Mouse (Mus musculus): ENCODE data around the gene 4930432K21Rik. TPM values are rescaled to one million over a fixed set of nuclear protein-coding genes. Genes with fewer than 3 reads are reported as not detected.
A peak's percentile ranks its signal among the peaks of the same experiment; 100 is the strongest.

The 4930432K21Rik gene
- polyA plus RNA-seq, 1 experiment from 2014 or later = 2.1 TPM

- 6% methylated on average over 21 of the region's 21 CpGs for WGBS
- H3K36me3 ChIP-seq = no peaks in the 10 kb centered on the region
- peak; percentile 73 for DNase-seq (ENCODE audit: low spot score)
- peak overlapping the region; percentile 47 for H3K27ac ChIP-seq
- H3K4me1 ChIP-seq (replicated peaks) = peaks cover 48% of the 10 kb centered on the region
- peaks cover 39% of the 10 kb centered on the region for H3K27me3 ChIP-seq (ENCODE audit: insufficient read depth, poor library complexity, severe bottlenecking)
- peak overlapping the region; percentile 49 for H3K4me3 ChIP-seq
- H3K9me3 ChIP-seq = 0 out of 2 replicates have a peak, but pooled peaks cover 5% of the 10 kb centered on the region
These were observed 39.4 kb downstream of the 4930432K21Rik start for GRCm38 (mm10) chr8:84187065-84187755.

GRCm38 (mm10) chr8:84188671-84189070 lies 40.8 kb downstream of the 4930432K21Rik start:
- 89% methylated on average over 10 of the region's 10 CpGs for WGBS
- Histone ChIP-seq H3K36me3 (no peaks in the 10 kb centered on the region), H3K4me3 (no peak overlapping the region), H3K27ac (no peak overlapping the region), H3K9me3 (0 out of 2 replicates have a peak, but pooled peaks cover 5% of the 10 kb centered on the region), H3K27me3 (ENCODE audit: insufficient read depth, poor library complexity, severe bottlenecking) (peaks cover 51% of the 10 kb centered on the region), H3K4me1 (replicated peaks) (peaks cover 47% of the 10 kb centered on the region)
- no peak for DNase-seq (ENCODE audit: low spot score)

DNA sequence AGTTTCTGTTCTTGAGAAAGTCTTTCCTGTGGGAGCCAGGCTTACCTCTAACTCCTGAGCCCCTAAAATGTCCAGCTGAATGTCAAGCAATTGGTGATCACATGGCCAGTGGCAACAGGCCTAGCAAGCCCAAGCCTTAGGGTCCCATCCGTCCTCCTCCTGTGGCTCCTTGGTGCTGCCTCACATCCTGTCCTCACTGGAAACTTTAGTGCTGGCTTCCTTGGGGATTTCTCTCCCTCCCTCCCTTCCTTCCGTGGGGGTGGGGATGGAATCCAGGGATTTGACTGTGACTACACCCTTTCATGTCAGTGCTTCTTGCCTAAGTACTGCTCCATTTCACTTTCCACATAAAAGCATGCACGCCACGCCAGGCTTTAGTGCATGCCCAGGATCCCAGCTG lies 41.8 kb downstream of the 4930432K21Rik start:
- no peak for DNase-seq (ENCODE audit: low spot score)
- peak overlapping the region; percentile 13; the same call in 1 of the 2 replicates for H3K27ac ChIP-seq
- no peak overlapping the region for H3K4me3 ChIP-seq
- H3K27me3 ChIP-seq (ENCODE audit: insufficient read depth, poor library complexity, severe bottlenecking) = peaks cover 48% of the 10 kb centered on the region
- 0 out of 2 replicates have a peak, but pooled peaks cover 5% of the 10 kb centered on the region for H3K9me3 ChIP-seq
- H3K4me1 ChIP-seq (replicated peaks) = peaks cover 38% of the 10 kb centered on the region
- H3K36me3 ChIP-seq = no peaks in the 10 kb centered on the region
- WGBS = 66% methylated on average over 4 of the region's 4 CpGs

DNA sequence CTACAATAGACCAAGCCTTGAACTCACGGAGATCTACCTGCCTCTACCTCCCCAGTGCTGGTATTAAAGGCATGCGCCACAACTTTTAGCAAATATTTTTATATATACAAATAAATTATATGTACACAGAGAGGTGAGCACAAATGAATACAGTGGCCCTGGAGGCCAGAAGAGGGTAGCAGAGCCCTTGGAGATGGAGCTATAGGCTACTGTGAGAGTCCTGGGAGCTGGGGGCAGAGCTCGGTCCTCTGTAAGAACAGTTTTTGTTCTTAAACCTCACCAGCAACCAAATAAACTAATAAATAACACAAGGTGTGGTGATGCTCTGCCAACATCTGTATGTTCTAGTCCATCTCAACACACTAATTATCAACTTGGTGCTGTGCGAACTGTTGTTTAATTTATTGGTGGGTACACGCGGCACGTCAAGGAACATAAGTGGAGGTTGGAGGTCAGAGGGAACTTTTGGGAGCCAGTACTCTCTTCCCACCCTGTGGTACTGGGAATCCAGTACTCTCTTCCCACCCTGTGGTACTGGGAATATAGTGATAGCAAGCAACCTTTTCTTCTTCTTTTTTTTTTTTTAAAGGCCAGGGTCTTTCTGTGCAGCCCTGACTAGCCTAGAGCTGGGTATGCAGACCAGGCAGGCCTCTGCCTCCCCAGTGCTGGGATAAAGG lies 42.5 kb downstream of the 4930432K21Rik start:
- 94% methylated on average over 7 of the region's 7 CpGs for WGBS
- no peak for DNase-seq (ENCODE audit: low spot score)
- Histone ChIP-seq H3K9me3 (0 out of 2 replicates have a peak, but pooled peaks cover under 1% of the 10 kb centered on the region), H3K27me3 (ENCODE audit: insufficient read depth, poor library complexity, severe bottlenecking) (peaks cover 40% of the 10 kb centered on the region), H3K27ac (no peak overlapping the region), H3K4me1 (replicated peaks) (peaks cover 34% of the 10 kb centered on the region), H3K36me3 (no peaks in the 10 kb centered on the region), H3K4me3 (no peak overlapping the region)

- peak overlapping the region; percentile 38 for H3K4me3 ChIP-seq
- H3K27me3 ChIP-seq (ENCODE audit: insufficient read depth, poor library complexity, severe bottlenecking) = peaks cover 38% of the 10 kb centered on the region
- peaks cover 28% of the 10 kb centered on the region for H3K4me1 ChIP-seq (replicated peaks)
- no peaks in the 10 kb centered on the region for H3K36me3 ChIP-seq
- H3K9me3 ChIP-seq = no peaks in the 10 kb centered on the region
- 46% methylated on average over 13 of the region's 13 CpGs for WGBS
- peak; percentile 40 for DNase-seq (ENCODE audit: low spot score)
- H3K27ac ChIP-seq = peak overlapping the region; percentile 76
These were observed 44.2 kb downstream of the 4930432K21Rik start for GRCm38 (mm10) chr8:84192023-84192422.

DNA sequence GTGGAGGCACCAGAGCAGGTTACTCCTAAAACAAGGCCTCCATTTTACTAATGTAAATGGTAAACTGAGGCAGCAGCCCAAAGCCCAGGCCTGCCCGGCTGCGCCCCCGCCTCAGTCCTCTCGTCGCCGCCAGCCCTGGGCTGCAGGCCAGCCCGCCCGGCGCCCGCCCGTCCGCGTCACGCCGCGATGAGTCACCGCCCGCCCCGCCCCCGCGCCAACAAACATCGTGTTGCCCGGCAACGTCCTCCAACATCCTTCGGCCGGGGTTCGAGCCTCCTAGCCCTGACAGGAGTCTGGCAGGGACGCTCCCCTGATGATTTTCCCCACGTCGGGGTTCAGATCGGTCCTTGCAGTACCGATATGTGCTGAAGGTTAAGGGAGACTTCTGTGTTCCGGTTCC lies 44.7 kb downstream of the 4930432K21Rik start:
- 5% methylated on average over 33 of the region's 33 CpGs for WGBS
- H3K27ac ChIP-seq = peak overlapping the region; percentile 76
- no peaks in the 10 kb centered on the region for H3K36me3 ChIP-seq
- peaks cover 33% of the 10 kb centered on the region for H3K27me3 ChIP-seq (ENCODE audit: insufficient read depth, poor library complexity, severe bottlenecking)
- peak overlapping the region; percentile 38 for H3K4me3 ChIP-seq
- peaks cover 31% of the 10 kb centered on the region for H3K4me1 ChIP-seq (replicated peaks)
- peak; percentile 78 for DNase-seq (ENCODE audit: low spot score)
- no peaks in the 10 kb centered on the region for H3K9me3 ChIP-seq

DNA sequence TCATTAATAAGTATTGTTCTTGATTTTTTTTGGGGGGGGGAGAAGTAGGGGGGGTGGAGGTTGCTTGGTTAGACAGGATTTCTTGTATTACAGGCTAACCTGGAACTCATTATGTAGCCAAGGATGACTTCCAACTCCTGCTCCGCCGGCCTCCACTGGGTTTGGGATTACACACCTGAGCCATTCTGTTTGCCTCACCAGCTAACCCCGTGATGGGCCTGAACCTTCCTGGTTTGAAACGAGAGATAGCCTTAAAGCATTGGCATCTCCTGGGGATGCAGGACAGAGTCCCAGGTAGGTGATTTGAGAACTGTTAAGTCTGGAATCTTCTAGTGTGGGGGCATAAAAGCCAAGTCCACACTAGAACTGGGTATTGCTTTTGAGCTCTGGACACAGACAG lies 45.3 kb downstream of the 4930432K21Rik start:
- Histone ChIP-seq H3K9me3 (no peaks in the 10 kb centered on the region), H3K27ac (no peak overlapping the region), H3K4me1 (replicated peaks) (peaks cover 37% of the 10 kb centered on the region), H3K36me3 (no peaks in the 10 kb centered on the region), H3K27me3 (ENCODE audit: insufficient read depth, poor library complexity, severe bottlenecking) (peaks cover 27% of the 10 kb centered on the region), H3K4me3 (no peak overlapping the region)
- no peak for DNase-seq (ENCODE audit: low spot score)
- WGBS = 72% methylated on average over 4 of the region's 4 CpGs

GRCm38 (mm10) chr8:84193566-84193965 lies 45.7 kb downstream of the 4930432K21Rik start:
- no peaks in the 10 kb centered on the region for H3K9me3 ChIP-seq
- no peak for DNase-seq (ENCODE audit: low spot score)
- no peaks in the 10 kb centered on the region for H3K36me3 ChIP-seq
- H3K27me3 ChIP-seq (ENCODE audit: insufficient read depth, poor library complexity, severe bottlenecking) = peaks cover 25% of the 10 kb centered on the region
- WGBS = 80% methylated on average over 5 of the region's 5 CpGs
- H3K4me1 ChIP-seq (replicated peaks) = peaks cover 41% of the 10 kb centered on the region
- no peak overlapping the region for H3K4me3 ChIP-seq
- H3K27ac ChIP-seq = no peak overlapping the region

GRCm38 (mm10) chr8:84194224-84194743 lies 46.5 kb downstream of the 4930432K21Rik start:
- no peak overlapping the region for H3K27ac ChIP-seq
- H3K36me3 ChIP-seq = no peaks in the 10 kb centered on the region
- 84% methylated on average over 3 of the region's 3 CpGs for WGBS
- no peaks in the 10 kb centered on the region for H3K9me3 ChIP-seq
- H3K4me3 ChIP-seq = no peak overlapping the region
- DNase-seq (ENCODE audit: low spot score) = no peak
- H3K4me1 ChIP-seq (replicated peaks) = peaks cover 46% of the 10 kb centered on the region
- H3K27me3 ChIP-seq (ENCODE audit: insufficient read depth, poor library complexity, severe bottlenecking) = peaks cover 19% of the 10 kb centered on the region

DNA sequence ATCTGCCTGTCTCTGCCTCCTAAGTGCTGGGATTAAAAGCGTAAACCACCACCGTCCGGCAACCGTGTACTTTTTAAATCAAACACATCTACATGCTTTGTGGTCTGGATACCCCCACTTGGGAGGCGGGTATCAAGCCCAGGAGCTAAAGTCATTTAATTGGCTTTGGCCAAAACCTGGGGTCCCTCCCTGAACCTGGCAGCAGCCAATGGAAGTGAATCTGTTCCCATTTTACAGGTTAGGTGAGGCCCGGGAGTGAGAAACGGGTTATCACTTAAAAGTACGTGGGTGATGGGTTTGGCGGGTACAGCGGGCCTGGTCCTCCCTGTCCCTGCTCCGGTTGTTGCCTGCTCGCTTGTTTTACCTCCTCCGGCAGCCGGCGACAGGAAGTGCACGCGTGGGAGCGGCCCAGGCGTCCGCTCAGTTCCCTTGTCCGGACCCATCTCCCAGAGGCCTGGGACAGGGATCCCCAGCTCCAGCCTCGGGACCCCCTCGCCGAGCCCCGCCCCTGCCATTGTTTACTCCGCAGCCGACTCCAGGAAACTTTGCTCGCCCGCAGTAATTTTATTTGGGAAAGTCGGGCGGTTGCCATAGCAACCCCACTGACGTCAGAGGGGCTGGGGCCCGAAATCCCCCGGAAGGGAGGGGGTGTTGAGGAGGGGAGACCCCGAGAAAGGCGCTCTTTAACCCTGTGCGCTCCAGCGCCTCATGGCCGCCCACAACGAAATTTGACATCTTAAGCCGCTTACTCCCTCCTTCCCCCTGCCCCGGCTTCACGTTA lies 49.5 kb downstream of the 4930432K21Rik start:
- H3K27ac ChIP-seq = peak overlapping the region; percentile 93
- H3K4me3 ChIP-seq = peak overlapping the region; percentile 64
- peak; percentile 96 for DNase-seq (ENCODE audit: low spot score)
- 2% methylated on average over 43 of the region's 43 CpGs for WGBS
- H3K4me1 ChIP-seq (replicated peaks) = peaks cover 62% of the 10 kb centered on the region
- H3K27me3 ChIP-seq (ENCODE audit: insufficient read depth, poor library complexity, severe bottlenecking) = peaks cover 37% of the 10 kb centered on the region
- H3K9me3 ChIP-seq = no peaks in the 10 kb centered on the region
- no peaks in the 10 kb centered on the region for H3K36me3 ChIP-seq

GRCm38 (mm10) chr8:84197922-84198774 lies 50.3 kb downstream of the 4930432K21Rik start:
- H3K9me3 ChIP-seq = no peaks in the 10 kb centered on the region
- peak overlapping the region; percentile 64 for H3K4me3 ChIP-seq
- peaks cover 37% of the 10 kb centered on the region for H3K27me3 ChIP-seq (ENCODE audit: insufficient read depth, poor library complexity, severe bottlenecking)
- peak overlapping the region; percentile 93 for H3K27ac ChIP-seq
- H3K36me3 ChIP-seq = no peaks in the 10 kb centered on the region
- peak; percentile 95 for DNase-seq (ENCODE audit: low spot score)
- H3K4me1 ChIP-seq (replicated peaks) = peaks cover 62% of the 10 kb centered on the region
- 2% methylated on average over 30 of the region's 30 CpGs for WGBS

GRCm38 (mm10) chr8:84198871-84199270 lies 51.0 kb downstream of the 4930432K21Rik start:
- 21% methylated on average over 4 of the region's 4 CpGs for WGBS
- H3K4me3 ChIP-seq = peak overlapping the region; percentile 64

More at GRCm38 (mm10) chr8:84198871-84199270, 51.0 kb downstream of the 4930432K21Rik start:
- H3K9me3 ChIP-seq = no peaks in the 10 kb centered on the region
- no peak for DNase-seq (ENCODE audit: low spot score)
- peaks cover 33% of the 10 kb centered on the region for H3K27me3 ChIP-seq (ENCODE audit: insufficient read depth, poor library complexity, severe bottlenecking)
- no peaks in the 10 kb centered on the region for H3K36me3 ChIP-seq
- H3K4me1 ChIP-seq (replicated peaks) = peaks cover 68% of the 10 kb centered on the region
- H3K27ac ChIP-seq = peak overlapping the region; percentile 93

Measured in hindbrain, embryonic 10.5 days (tissue).